Mouse (Mus musculus): ENCODE measurements around the gene Nlgn1. TPM values are rescaled to one million over a fixed set of nuclear protein-coding genes. Genes with fewer than 3 reads are reported as not detected.
"Not testable (repeated sequence)": the region's sequence is repeated elsewhere in the genome, so short reads cannot be mapped to it uniquely, and the experiment has no call there.

The Nlgn1 gene
- polyA plus RNA-seq, 1 experiment from 2014 or later: 3.2 TPM

GRCm38 (mm10) chr3:25558513-25558912 lies 773.7 kb downstream of the Nlgn1 start:
- not testable (repeated sequence) for H3K36me3 ChIP-seq (ENCODE audit: control insufficient read depth, insufficient read depth, low read length); H3K9ac ChIP-seq (ENCODE audit: low read depth, low read length); H3K4me3 ChIP-seq (ENCODE audit: low read depth, low read length); H3K27ac ChIP-seq (replicated peaks; ENCODE audit: low read depth, low read length); H3K4me1 ChIP-seq (ENCODE audit: control insufficient read depth, insufficient read depth, low read length); ATAC-seq (ENCODE audit: low read depth); H3K9me3 ChIP-seq (ENCODE audit: control insufficient read depth, low read length); H3K4me2 ChIP-seq (ENCODE audit: low read depth, low read length); DNase-seq (ENCODE audit: low spot score); H3K27me3 ChIP-seq (replicated peaks; ENCODE audit: control insufficient read depth, insufficient read depth, low read length)
- WGBS: 75% methylated on average over 1 of the region's 1 CpGs

DNA sequence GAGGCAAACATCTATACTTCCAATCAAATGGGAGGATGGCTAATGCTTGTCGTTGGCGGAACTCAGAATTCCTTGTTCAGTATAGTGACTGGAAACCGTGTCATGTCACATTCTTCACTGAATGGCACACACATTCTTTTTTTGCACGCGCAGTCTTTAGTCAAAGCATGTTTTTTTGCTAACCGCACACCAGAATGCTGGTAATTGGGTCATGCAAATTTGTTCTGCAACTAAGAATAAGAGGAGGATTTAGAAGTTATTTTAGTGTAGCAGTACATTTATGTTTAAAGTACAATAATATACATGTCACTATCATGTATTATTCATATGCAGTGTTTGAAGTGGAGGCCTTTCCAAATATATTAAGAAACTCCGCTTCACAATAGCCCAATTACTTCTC lies 783.2 kb downstream of the Nlgn1 start:
- H3K9me3 ChIP-seq (ENCODE audit: control insufficient read depth, low read length); H3K9ac ChIP-seq (ENCODE audit: low read depth, low read length); ATAC-seq (ENCODE audit: low read depth); H3K4me3 ChIP-seq (ENCODE audit: low read depth, low read length); H3K4me2 ChIP-seq (ENCODE audit: low read depth, low read length); DNase-seq (ENCODE audit: low spot score); H3K27ac ChIP-seq (replicated peaks; ENCODE audit: low read depth, low read length); H3K27me3 ChIP-seq (replicated peaks; ENCODE audit: control insufficient read depth, insufficient read depth, low read length); H3K4me1 ChIP-seq (ENCODE audit: control insufficient read depth, insufficient read depth, low read length); H3K36me3 ChIP-seq (ENCODE audit: control insufficient read depth, insufficient read depth, low read length): not testable (repeated sequence)
- 94% methylated on average over 3 of the region's 7 CpGs for WGBS

GRCm38 (mm10) chr3:25524236-25524635 lies 808.0 kb downstream of the Nlgn1 start:
- not testable (repeated sequence) for H3K27ac ChIP-seq (replicated peaks; ENCODE audit: low read depth, low read length); H3K27me3 ChIP-seq (replicated peaks; ENCODE audit: control insufficient read depth, insufficient read depth, low read length); ATAC-seq (ENCODE audit: low read depth); H3K9me3 ChIP-seq (ENCODE audit: control insufficient read depth, low read length); H3K4me1 ChIP-seq (ENCODE audit: control insufficient read depth, insufficient read depth, low read length); H3K9ac ChIP-seq (ENCODE audit: low read depth, low read length); H3K4me2 ChIP-seq (ENCODE audit: low read depth, low read length); H3K36me3 ChIP-seq (ENCODE audit: control insufficient read depth, insufficient read depth, low read length); H3K4me3 ChIP-seq (ENCODE audit: low read depth, low read length)
- peak; percentile 11 for DNase-seq (ENCODE audit: low spot score)
- WGBS: 52% methylated on average over 1 of the region's 3 CpGs

DNA sequence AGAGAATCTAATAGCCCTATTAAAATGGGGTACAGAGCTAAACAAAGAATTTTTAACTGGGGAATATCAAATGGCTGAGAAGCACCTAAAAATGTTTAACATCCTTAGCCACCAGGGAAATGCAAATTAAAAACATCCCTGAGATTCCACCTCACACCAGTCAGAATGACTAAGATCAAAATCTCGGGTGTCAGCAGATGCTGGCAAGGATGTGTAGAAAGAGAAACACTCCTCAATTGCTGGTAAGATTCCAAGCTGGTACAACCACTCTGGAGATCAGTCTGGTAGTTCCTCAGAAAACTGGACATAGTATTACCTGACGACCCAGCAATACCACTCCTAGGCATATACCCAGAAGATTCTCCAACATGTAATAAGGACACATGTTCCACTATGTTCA lies 869.2 kb downstream of the Nlgn1 start:
- no peak overlapping the region for H3K4me3 ChIP-seq (ENCODE audit: low read depth, low read length)
- no peak for ATAC-seq (ENCODE audit: low read depth)
- no peaks in the 10 kb centered on the region for H3K36me3 ChIP-seq (ENCODE audit: control insufficient read depth, insufficient read depth, low read length)
- no peaks in the 10 kb centered on the region for H3K27me3 ChIP-seq (replicated peaks; ENCODE audit: control insufficient read depth, insufficient read depth, low read length)
- no peak overlapping the region for H3K4me2 ChIP-seq (ENCODE audit: low read depth, low read length)
- DNase-seq (ENCODE audit: low spot score): no peak
- H3K4me1 ChIP-seq (ENCODE audit: control insufficient read depth, insufficient read depth, low read length): no peaks in the 10 kb centered on the region
- H3K9ac ChIP-seq (ENCODE audit: low read depth, low read length): no peak overlapping the region
- WGBS: 65% methylated on average over 2 of the region's 2 CpGs
- no peaks in the 10 kb centered on the region for H3K9me3 ChIP-seq (ENCODE audit: control insufficient read depth, low read length)
- H3K27ac ChIP-seq (replicated peaks; ENCODE audit: low read depth, low read length): no peak overlapping the region

DNA sequence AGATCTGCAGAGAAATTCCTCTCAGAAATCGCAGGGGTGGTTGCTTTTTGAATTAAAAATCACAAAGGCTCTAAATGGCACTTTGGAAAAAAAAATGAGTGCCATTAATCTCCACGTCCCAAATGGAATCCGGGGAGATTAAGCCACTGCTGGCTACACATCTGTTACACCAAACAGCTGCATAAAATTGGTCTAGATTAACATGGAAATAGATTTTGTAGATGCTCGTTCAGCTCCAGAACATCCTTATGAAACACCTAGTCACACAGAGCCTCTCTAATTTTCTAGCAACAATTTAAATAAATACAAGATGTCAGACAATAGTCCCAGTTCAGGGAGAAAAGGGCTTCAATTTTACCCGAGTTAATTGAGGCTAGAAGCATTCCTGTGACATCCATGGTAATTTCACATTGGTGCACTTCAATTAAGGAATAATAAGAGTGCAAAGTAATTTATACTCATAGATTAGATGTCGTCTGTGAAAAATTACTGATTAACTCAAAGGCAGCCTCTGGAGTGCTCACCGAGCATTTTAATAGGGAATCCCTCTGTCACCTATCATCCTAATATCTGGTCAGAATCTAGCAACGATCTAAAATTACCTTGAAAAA lies 875.9 kb downstream of the Nlgn1 start:
- no peak for DNase-seq (ENCODE audit: low spot score)
- H3K4me3 ChIP-seq (ENCODE audit: low read depth, low read length): no peak overlapping the region
- 49% methylated on average over 8 of the region's 8 CpGs for WGBS
- no peaks in the 10 kb centered on the region for H3K27me3 ChIP-seq (replicated peaks; ENCODE audit: control insufficient read depth, insufficient read depth, low read length)
- H3K4me2 ChIP-seq (ENCODE audit: low read depth, low read length): no peak overlapping the region
- no peak overlapping the region for H3K27ac ChIP-seq (replicated peaks; ENCODE audit: low read depth, low read length)
- no peak for ATAC-seq (ENCODE audit: low read depth)
- H3K4me1 ChIP-seq (ENCODE audit: control insufficient read depth, insufficient read depth, low read length): no peaks in the 10 kb centered on the region
- H3K9me3 ChIP-seq (ENCODE audit: control insufficient read depth, low read length): no peaks in the 10 kb centered on the region
- no peak overlapping the region for H3K9ac ChIP-seq (ENCODE audit: low read depth, low read length)
- no peaks in the 10 kb centered on the region for H3K36me3 ChIP-seq (ENCODE audit: control insufficient read depth, insufficient read depth, low read length)

DNA sequence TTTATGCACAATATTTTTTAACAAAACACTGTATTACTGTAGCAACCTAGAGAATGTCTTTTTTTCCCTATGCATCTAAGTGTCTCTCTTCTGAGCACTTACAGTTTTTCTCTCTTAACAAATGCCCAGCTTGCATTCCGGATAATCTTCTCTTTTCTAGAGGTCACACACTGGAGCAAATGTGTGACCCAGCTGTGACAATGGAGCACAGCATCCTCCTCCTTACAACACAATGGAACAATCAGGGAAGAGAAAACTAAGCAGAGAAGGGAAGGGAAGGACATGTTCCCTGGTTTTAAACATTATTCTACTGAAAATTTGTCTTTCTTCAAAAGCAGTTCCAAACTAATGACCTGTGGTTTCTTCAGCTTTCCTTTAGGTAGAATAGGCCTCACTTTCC lies 879.9 kb downstream of the Nlgn1 start:
- H3K9ac ChIP-seq (ENCODE audit: low read depth, low read length): no peak overlapping the region
- H3K4me2 ChIP-seq (ENCODE audit: low read depth, low read length): no peak overlapping the region
- ATAC-seq (ENCODE audit: low read depth): no peak
- no peak for DNase-seq (ENCODE audit: low spot score)
- H3K27ac ChIP-seq (replicated peaks; ENCODE audit: low read depth, low read length): no peak overlapping the region
- no peaks in the 10 kb centered on the region for H3K36me3 ChIP-seq (ENCODE audit: control insufficient read depth, insufficient read depth, low read length)
- WGBS: 55% methylated on average over 1 of the region's 1 CpGs
- H3K4me3 ChIP-seq (ENCODE audit: low read depth, low read length): no peak overlapping the region
- no peaks in the 10 kb centered on the region for H3K4me1 ChIP-seq (ENCODE audit: control insufficient read depth, insufficient read depth, low read length)
- H3K9me3 ChIP-seq (ENCODE audit: control insufficient read depth, low read length): no peaks in the 10 kb centered on the region
- H3K27me3 ChIP-seq (replicated peaks; ENCODE audit: control insufficient read depth, insufficient read depth, low read length): no peaks in the 10 kb centered on the region

DNA sequence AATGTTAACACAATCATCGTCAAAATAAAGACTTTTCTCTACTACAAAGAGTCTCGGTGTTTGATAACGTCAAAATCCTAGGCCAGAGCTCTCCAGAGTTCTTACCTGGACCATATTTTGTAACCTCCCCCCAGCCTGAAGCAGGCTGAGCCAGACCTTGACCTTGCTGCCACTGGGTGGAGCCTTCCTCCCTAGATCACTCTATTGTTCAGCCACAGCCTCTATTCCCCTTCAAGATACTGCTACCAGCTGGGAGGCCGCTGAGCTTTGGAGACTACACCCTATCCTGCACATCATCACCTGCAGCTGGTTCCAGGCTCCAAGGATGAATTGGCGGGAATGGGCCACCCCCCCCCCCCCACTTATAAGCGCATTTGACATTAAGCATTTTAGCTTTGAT lies 881.8 kb downstream of the Nlgn1 start:
- H3K27me3 ChIP-seq (replicated peaks; ENCODE audit: control insufficient read depth, insufficient read depth, low read length): no peaks in the 10 kb centered on the region
- H3K4me3 ChIP-seq (ENCODE audit: low read depth, low read length): no peak overlapping the region
- no peaks in the 10 kb centered on the region for H3K4me1 ChIP-seq (ENCODE audit: control insufficient read depth, insufficient read depth, low read length)
- H3K27ac ChIP-seq (replicated peaks; ENCODE audit: low read depth, low read length): no peak overlapping the region
- H3K36me3 ChIP-seq (ENCODE audit: control insufficient read depth, insufficient read depth, low read length): no peaks in the 10 kb centered on the region
- ATAC-seq (ENCODE audit: low read depth): no peak
- DNase-seq (ENCODE audit: low spot score): no peak
- H3K4me2 ChIP-seq (ENCODE audit: low read depth, low read length): no peak overlapping the region
- 62% methylated on average over 6 of the region's 6 CpGs for WGBS
- H3K9ac ChIP-seq (ENCODE audit: low read depth, low read length): no peak overlapping the region
- no peaks in the 10 kb centered on the region for H3K9me3 ChIP-seq (ENCODE audit: control insufficient read depth, low read length)

DNA sequence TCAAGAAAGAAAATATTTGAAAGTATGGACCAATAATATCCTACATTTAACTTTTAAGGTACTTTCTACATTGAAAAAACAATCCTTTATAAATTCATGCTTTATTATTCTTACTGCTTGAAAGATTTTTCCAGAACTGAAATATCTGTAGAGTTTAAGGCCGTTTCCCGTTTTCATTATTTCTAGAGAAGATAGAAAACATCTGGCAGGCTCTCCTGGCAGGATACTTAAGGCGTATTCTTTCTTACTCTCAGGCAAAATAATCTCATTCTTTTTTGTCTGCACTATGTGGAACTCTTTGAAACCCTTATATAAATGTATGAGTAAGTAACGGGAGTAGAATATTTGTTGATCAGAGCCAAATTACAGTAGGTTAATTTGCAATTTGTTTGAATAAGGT lies 882.9 kb downstream of the Nlgn1 start:
- Histone ChIP-seq H3K9ac (ENCODE audit: low read depth, low read length) (no peak overlapping the region), H3K36me3 (ENCODE audit: control insufficient read depth, insufficient read depth, low read length) (no peaks in the 10 kb centered on the region), H3K4me2 (ENCODE audit: low read depth, low read length) (no peak overlapping the region), H3K27me3 (replicated peaks; ENCODE audit: control insufficient read depth, insufficient read depth, low read length) (no peaks in the 10 kb centered on the region), H3K9me3 (ENCODE audit: control insufficient read depth, low read length) (no peaks in the 10 kb centered on the region), H3K4me3 (ENCODE audit: low read depth, low read length) (no peak overlapping the region), H3K4me1 (ENCODE audit: control insufficient read depth, insufficient read depth, low read length) (no peaks in the 10 kb centered on the region), H3K27ac (replicated peaks; ENCODE audit: low read depth, low read length) (no peak overlapping the region)
- 26% methylated on average over 4 of the region's 4 CpGs for WGBS
- peak; percentile 63 for DNase-seq (ENCODE audit: low spot score)
- ATAC-seq (ENCODE audit: low read depth): no peak

GRCm38 (mm10) chr3:25447181-25447580 lies 885.1 kb downstream of the Nlgn1 start:
- Histone ChIP-seq H3K27me3 (replicated peaks; ENCODE audit: control insufficient read depth, insufficient read depth, low read length) (no peaks in the 10 kb centered on the region), H3K36me3 (ENCODE audit: control insufficient read depth, insufficient read depth, low read length) (no peaks in the 10 kb centered on the region), H3K4me2 (ENCODE audit: low read depth, low read length) (no peak overlapping the region), H3K9ac (ENCODE audit: low read depth, low read length) (no peak overlapping the region), H3K9me3 (ENCODE audit: control insufficient read depth, low read length) (no peaks in the 10 kb centered on the region), H3K4me3 (ENCODE audit: low read depth, low read length) (no peak overlapping the region), H3K27ac (replicated peaks; ENCODE audit: low read depth, low read length) (no peak overlapping the region), H3K4me1 (ENCODE audit: control insufficient read depth, insufficient read depth, low read length) (no peaks in the 10 kb centered on the region)
- ATAC-seq (ENCODE audit: low read depth) (no peak), DNase-seq (ENCODE audit: low spot score) (no peak)
- 73% methylated on average over 1 of the region's 1 CpGs for WGBS

All from embryonic facial prominence, embryonic 14.5 days (tissue).